Mouse (Mus musculus) limb, embryonic 14.5 days (tissue): ENCODE measurements around the gene Micu1. TPM values are rescaled to one million over a fixed set of nuclear protein-coding genes. Genes with fewer than 3 reads are reported as not detected.

ENCODE experiments used
- ATAC-seq: fragments of 200-750 bp; cut with Nextera tagmentation; 2 replicates; pipeline ENCODE4 v1.8.0; 2017; ENCODE audit warnings: low read depth, moderate number of reproducible peaks, moderate TSS enrichment; ENCODE audit not compliant: low FRiP score
- DNase-seq: peaks from one replicate; pipeline ENCODE4 v3.0.0-alpha.2; 2015; ENCODE audit warnings: low spot score
- H3K27ac ChIP-seq: fragments of 300-500 bp; sonication (generic); replicated peaks from 2 replicates; pipeline ENCODE4 v1.5.1; 2014; ENCODE audit warnings: low read depth, mild to moderate bottlenecking, low read length, moderate library complexity, mixed read lengths
- H3K27me3 ChIP-seq: fragments of 300-500 bp; sonication (generic); 2 replicates; pipeline ENCODE4 v1.6.1; 2014; ENCODE audit warnings: low read length, mixed read lengths; ENCODE audit not compliant: control insufficient read depth, insufficient read depth
- H3K36me3 ChIP-seq: fragments of 300-500 bp; sonication (generic); 2 replicates; pipeline ENCODE4 v1.6.1; 2014; ENCODE audit warnings: mild to moderate bottlenecking, low read length, moderate library complexity, mixed read lengths; ENCODE audit not compliant: control insufficient read depth, insufficient read depth
- H3K4me1 ChIP-seq: fragments of 300-500 bp; sonication (generic); 2 replicates; pipeline ENCODE4 v1.6.1; 2014; ENCODE audit warnings: antibody characterized with exemption, low read length, mixed read lengths; ENCODE audit not compliant: control insufficient read depth, insufficient read depth
- H3K4me2 ChIP-seq: fragments of 300-500 bp; sonication (generic); replicated peaks from 2 replicates; pipeline ENCODE4 v1.6.1; 2014; ENCODE audit warnings: low read depth, mild to moderate bottlenecking, low read length, moderate library complexity; ENCODE audit not compliant: severe bottlenecking
- H3K4me3 ChIP-seq: fragments of 300-500 bp; sonication (generic); replicated peaks from 2 replicates; pipeline ENCODE4 v1.5.1; 2014; ENCODE audit warnings: low read length
- H3K9ac ChIP-seq: fragments of 300-500 bp; sonication (generic); 2 replicates; pipeline ENCODE4 v1.6.1; 2014; ENCODE audit warnings: mild to moderate bottlenecking, low read depth, low read length, moderate library complexity; ENCODE audit not compliant: severe bottlenecking
- H3K9me3 ChIP-seq: fragments of 300-500 bp; sonication (generic); 2 replicates; pipeline ENCODE4 v1.6.1; 2016; ENCODE audit warnings: low read length; ENCODE audit not compliant: control insufficient read depth
- POLR2A ChIP-seq: fragments of 200-500 bp; IDR thresholded peaks from 2 replicates; pipeline ENCODE4 v1.8.0; 2012; ENCODE audit warnings: inconsistent platforms, mild to moderate bottlenecking, moderate library complexity, borderline replicate concordance; ENCODE audit not compliant: insufficient read depth, insufficient read length; ENCODE audit errors: extremely low read depth
- WGBS: fragments of 180-500 bp; shearing (Covaris S2); extraction: QIAGEN DNeasy Blood & Tissue Kit; methylation state at CpG from one replicate; pipeline ENCODE4 v1.1.7; 2014; 5-methylcytosine and 5-hydroxymethylcytosine counted together
- polyA plus RNA-seq, 2 experiments: library from polyadenylated mRNA; depleted of rRNA in 1 of 2; stranded (reverse) in 1 of 2; unstranded in 1 of 2; fragments of >200 nt; fragmentation: Nextera tagmentation in 1 of 2; extraction: Ambion mirVana in 1 of 2; gene quantifications; 2 replicates each; pipeline versions ENCODE4 v1.2.1 to v1.2.3; 2012 to 2014

The Micu1 gene
- polyA plus RNA-seq, 2 experiments: 81.9 to 93.7 TPM

DNA sequence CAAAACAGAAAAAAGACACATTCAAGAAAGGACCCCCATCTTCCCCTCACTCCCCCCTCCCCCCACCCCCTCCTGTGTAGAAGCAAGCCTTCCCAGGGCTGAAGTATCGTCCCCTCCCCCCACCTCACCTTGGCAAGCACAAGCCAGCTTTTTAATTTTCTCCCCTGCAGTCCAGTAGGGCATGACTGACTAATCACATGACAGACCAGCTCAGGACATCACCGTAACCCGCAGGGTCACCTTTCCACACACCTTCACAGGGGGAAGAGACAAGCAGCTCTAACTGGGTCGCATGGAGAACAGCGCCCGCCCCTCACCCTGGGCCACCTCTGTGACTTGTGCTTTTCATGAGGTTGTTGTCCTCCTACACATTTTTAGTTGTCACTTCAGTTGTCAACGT lies 147.1 kb downstream of the Micu1 start:
- H3K4me2 ChIP-seq: no peak overlapping the region
- H3K27me3 ChIP-seq: no peaks in the 10 kb centered on the region
- peaks cover 3% of the 10 kb centered on the region; the same call in 1 of the 2 replicates for H3K36me3 ChIP-seq
- DNase-seq: no peak
- H3K9ac ChIP-seq: no peak overlapping the region
- H3K4me3 ChIP-seq: no peak overlapping the region
- no peak for TF ChIP-seq POLR2A
- H3K27ac ChIP-seq: no peak overlapping the region
- ATAC-seq: no peak
- WGBS: 87% methylated on average over 6 of the region's 7 CpGs
- peaks cover 2% of the 10 kb centered on the region; the same call in 1 of the 2 replicates for H3K4me1 ChIP-seq
- no peaks in the 10 kb centered on the region for H3K9me3 ChIP-seq

DNA sequence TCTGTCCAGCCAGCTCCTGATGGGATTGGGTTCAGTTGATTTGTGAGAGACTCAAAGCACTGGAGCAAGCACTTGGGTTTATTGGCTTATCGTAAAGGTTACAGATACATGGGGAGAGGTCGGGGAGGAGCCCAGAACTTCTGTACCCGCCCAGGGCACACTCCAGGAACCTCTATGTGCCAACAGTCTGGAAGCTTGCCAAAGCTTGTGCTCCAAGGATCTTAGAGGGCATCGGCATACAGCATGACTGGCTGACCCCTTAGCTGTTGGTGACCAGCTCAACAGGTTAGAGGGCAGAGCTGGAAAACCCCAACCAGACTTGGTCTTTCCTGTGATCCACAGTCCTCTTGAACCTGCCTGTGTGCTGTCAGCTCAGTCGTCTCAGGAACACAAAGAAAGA lies 154.9 kb downstream of the Micu1 start:
- Histone ChIP-seq H3K9ac (no peak overlapping the region), H3K4me2 (no peak overlapping the region), H3K9me3 (no peaks in the 10 kb centered on the region), H3K27me3 (no peaks in the 10 kb centered on the region), H3K27ac (no peak overlapping the region), H3K36me3 (no peaks in the 10 kb centered on the region), H3K4me3 (no peak overlapping the region), H3K4me1 (no peaks in the 10 kb centered on the region)
- 82% methylated on average over 5 of the region's 5 CpGs for WGBS
- ATAC-seq (no peak), DNase-seq (no peak)
- no peak for TF ChIP-seq POLR2A

GRCm38 (mm10) chr10:59860684-59861083 lies 158.4 kb downstream of the Micu1 start:
- no peaks in the 10 kb centered on the region for H3K27me3 ChIP-seq
- no peak overlapping the region for H3K27ac ChIP-seq
- H3K4me2 ChIP-seq: no peak overlapping the region
- no peak for TF ChIP-seq POLR2A
- H3K36me3 ChIP-seq: peaks cover 19% of the 10 kb centered on the region
- ATAC-seq: no peak
- no peak for DNase-seq
- no peak overlapping the region for H3K9ac ChIP-seq
- H3K4me3 ChIP-seq: no peak overlapping the region
- H3K4me1 ChIP-seq: no peaks in the 10 kb centered on the region
- no peaks in the 10 kb centered on the region for H3K9me3 ChIP-seq
- 76% methylated on average over 9 of the region's 9 CpGs for WGBS

DNA sequence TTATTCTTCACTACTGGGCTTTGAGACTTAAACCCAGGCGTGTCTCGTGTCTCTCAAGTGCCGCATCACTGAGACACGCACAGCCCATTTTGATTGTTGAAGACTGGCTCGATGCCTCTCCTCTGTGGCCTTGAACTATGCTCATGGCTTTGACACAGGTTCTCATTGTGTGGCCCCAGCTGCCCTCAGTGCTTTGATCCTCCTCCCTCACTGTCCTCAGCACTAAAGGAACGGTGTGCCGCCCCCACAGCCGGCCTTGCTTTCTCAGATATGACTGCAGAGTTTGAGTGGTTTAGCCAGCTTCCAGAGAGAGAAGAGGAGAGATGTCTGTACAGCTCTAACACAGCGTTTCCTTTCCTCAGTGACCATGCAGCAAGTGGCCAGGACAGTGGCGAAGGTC lies 158.9 kb downstream of the Micu1 start:
- Histone ChIP-seq H3K36me3 (peaks cover 19% of the 10 kb centered on the region), H3K4me3 (no peak overlapping the region), H3K9me3 (no peaks in the 10 kb centered on the region), H3K4me2 (no peak overlapping the region), H3K27me3 (no peaks in the 10 kb centered on the region), H3K9ac (no peak overlapping the region), H3K4me1 (no peaks in the 10 kb centered on the region), H3K27ac (no peak overlapping the region)
- WGBS: 83% methylated on average over 10 of the region's 10 CpGs
- ATAC-seq: no peak
- no peak for TF ChIP-seq POLR2A
- no peak for DNase-seq

DNA sequence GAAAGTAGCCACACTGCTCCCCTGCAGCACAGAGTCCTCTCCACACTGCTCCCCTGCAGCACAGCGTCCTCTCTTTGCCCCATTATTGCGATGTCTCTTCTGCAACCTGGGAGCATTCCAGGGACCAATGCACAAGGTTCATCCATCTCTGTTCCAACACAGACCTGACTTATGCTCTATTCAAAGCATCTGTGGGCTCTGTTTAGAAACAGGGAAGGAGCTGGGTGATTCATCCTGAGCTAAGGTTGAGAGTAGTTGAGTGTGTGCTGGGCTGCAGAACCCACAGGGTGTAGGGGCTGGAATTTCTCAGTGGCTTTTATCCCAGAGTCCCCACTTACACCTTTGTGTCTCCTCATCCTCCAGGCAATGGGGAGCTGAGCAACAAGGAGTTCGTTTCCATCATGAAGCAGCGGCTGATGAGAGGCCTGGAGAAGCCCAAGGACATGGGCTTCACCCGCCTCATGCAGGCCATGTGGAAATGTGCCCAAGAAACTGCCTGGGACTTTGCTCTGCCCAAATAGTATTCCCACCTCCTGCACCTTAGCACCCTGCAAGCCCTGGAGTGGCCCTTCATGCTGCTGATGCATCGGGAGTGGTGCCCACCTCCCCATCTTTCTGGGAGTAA lies 160.7 kb downstream of the Micu1 start:
- no peak overlapping the region for H3K27ac ChIP-seq
- peaks cover 19% of the 10 kb centered on the region for H3K36me3 ChIP-seq
- H3K4me1 ChIP-seq: no peaks in the 10 kb centered on the region
- 80% methylated on average over 6 of the region's 6 CpGs for WGBS
- H3K4me3 ChIP-seq: no peak overlapping the region
- no peak for DNase-seq
- no peaks in the 10 kb centered on the region for H3K9me3 ChIP-seq
- no peaks in the 10 kb centered on the region for H3K27me3 ChIP-seq
- no peak overlapping the region for H3K4me2 ChIP-seq
- no peak overlapping the region for H3K9ac ChIP-seq
- no peak for ATAC-seq
- TF ChIP-seq POLR2A: no peak
